Mouse (Mus musculus): ENCODE data around the gene Tspan17. TPM values are rescaled to one million over a fixed set of nuclear protein-coding genes. Genes with fewer than 3 reads are reported as not detected.

Tspan17 gene
- total RNA-seq, 1 experiment, result 10.4 TPM

DNA sequence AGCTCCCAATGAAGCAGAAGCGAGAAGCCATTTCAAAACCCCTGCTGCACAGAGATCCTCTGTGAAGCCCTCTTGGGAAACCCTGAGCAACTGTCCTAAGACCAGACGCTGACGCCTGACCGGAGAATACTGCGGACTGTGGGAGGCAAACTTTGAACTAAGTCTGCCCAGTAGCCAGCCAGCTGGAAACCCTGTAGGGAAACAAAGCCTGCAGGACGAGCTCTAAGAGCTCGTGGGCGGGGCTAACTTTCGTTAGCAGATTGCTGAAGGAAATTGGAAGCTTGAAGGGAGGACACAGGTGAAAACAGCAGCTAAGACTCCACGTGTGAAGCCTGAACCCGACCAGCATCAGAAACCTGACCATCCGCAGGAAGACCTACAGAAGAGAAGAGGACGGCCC is 40.3 kb downstream of the Tspan17 start:
- H3K36me3 ChIP-seq (ENCODE audit: control insufficient read depth, insufficient read depth, low read length, poor library complexity, severe bottlenecking), result no peaks in the 10 kb centered on the region
- TF ChIP-seq ZC3H11A (IDR thresholded peaks at IDR 0.05; ENCODE audit: borderline replicate concordance, low read depth, low read length) (no peak), ZNF384 (IDR thresholded peaks at IDR 0.05; ENCODE audit: low read depth, low read length) (no peak), MAFK (IDR thresholded peaks at IDR 0.05; ENCODE audit: insufficient read depth, low read depth, low read length) (no peak), CHD2 (IDR thresholded peaks at IDR 0.05; ENCODE audit: low read depth, low read length) (no peak), HCFC1 (IDR thresholded peaks at IDR 0.05; ENCODE audit: borderline replicate concordance, insufficient read depth, low read length) (no peak)
- in situ Hi-C loops (cut with MboI; ENCODE audit: low sequenced_read_pairs in 2 of 2, unreplicated experiment in 2 of 2), result no loop called here
- no peak overlapping the region for H3K4me3 ChIP-seq (ENCODE audit: insufficient read depth in 1 of 2, low read depth in 1 of 2, low read length in 2 of 2, poor library complexity in 1 of 2, severe bottlenecking in 1 of 2)
- H3K9me3 ChIP-seq (ENCODE audit: control insufficient read depth, insufficient read depth, low read depth, low read length), result no peaks in the 10 kb centered on the region
- no peak overlapping the region for H3K9ac ChIP-seq (ENCODE audit: insufficient read depth, low read depth, low read length, poor library complexity, severe bottlenecking)
- no peak for DNase-seq (ENCODE audit: low read depth, low spot score)
- no peak overlapping the region for H3K27ac ChIP-seq (ENCODE audit: insufficient read depth, low read depth, low read length, poor library complexity, severe bottlenecking)
- peaks cover 3 to 9% of the 10 kb centered on the region in 2 experiments; a peak in 3 of 4 replicates for H3K4me1 ChIP-seq (ENCODE audit: control insufficient read depth in 2 of 2, insufficient read depth in 2 of 2, low read length in 2 of 2, poor library complexity in 1 of 2)

DNA sequence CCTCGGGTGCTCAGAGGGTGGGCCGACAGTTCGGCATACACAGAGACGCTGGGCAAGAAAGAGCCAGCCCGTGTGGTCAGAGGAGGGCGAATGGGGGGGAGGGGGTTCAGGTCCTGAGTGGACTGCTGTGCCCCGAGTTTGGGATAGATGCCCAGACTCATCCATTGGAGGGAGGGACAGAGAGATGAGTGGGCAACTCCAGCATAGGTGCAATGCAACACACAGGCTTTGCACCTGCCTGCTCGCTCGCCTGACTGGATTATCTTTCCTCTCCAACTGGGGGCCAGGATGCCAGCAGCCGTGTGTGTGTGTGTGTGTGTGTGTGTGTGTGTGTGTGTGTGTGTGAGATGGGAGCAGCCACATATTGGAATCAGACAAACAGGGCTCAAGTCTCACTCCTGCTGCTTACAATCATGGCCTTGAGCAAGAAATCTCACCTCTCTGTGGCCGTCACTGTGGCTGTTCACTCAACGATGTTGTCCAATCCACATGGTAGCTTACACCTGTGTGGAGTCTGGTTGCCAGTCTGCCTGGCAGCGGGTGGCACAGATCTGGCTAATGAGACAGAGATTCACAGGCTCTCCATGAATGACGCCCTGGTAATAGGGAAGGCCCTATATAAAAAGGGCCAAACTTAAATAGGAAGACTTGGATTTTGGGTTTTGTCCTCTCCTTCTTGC is 47.3 kb downstream of the Tspan17 start:
- Histone ChIP-seq H3K9me3 (ENCODE audit: control insufficient read depth, insufficient read depth, low read depth, low read length) (no peaks in the 10 kb centered on the region), H3K4me3 (ENCODE audit: insufficient read depth in 1 of 2, low read depth in 1 of 2, low read length in 2 of 2, poor library complexity in 1 of 2, severe bottlenecking in 1 of 2) (no peak overlapping the region), H3K27ac (ENCODE audit: insufficient read depth, low read depth, low read length, poor library complexity, severe bottlenecking) (no peak overlapping the region), H3K36me3 (ENCODE audit: control insufficient read depth, insufficient read depth, low read length, poor library complexity, severe bottlenecking) (no peaks in the 10 kb centered on the region), H3K9ac (ENCODE audit: insufficient read depth, low read depth, low read length, poor library complexity, severe bottlenecking) (no peak overlapping the region), H3K4me1 (ENCODE audit: control insufficient read depth in 2 of 2, insufficient read depth in 2 of 2, low read length in 2 of 2, poor library complexity in 1 of 2) (peaks cover 0 to 8% of the 10 kb centered on the region in 2 experiments; a peak in 2 of 4 replicates)
- TF ChIP-seq CHD2 (IDR thresholded peaks at IDR 0.05; ENCODE audit: low read depth, low read length) (no peak), MAFK (IDR thresholded peaks at IDR 0.05; ENCODE audit: insufficient read depth, low read depth, low read length) (no peak), ZNF384 (IDR thresholded peaks at IDR 0.05; ENCODE audit: low read depth, low read length) (no peak), HCFC1 (IDR thresholded peaks at IDR 0.05; ENCODE audit: borderline replicate concordance, insufficient read depth, low read length) (no peak), ZC3H11A (IDR thresholded peaks at IDR 0.05; ENCODE audit: borderline replicate concordance, low read depth, low read length) (no peak)
- in situ Hi-C loops (cut with MboI; ENCODE audit: low sequenced_read_pairs in 2 of 2, unreplicated experiment in 2 of 2), result no loop called here
- DNase-seq (ENCODE audit: low read depth, low spot score), result no peak

DNA sequence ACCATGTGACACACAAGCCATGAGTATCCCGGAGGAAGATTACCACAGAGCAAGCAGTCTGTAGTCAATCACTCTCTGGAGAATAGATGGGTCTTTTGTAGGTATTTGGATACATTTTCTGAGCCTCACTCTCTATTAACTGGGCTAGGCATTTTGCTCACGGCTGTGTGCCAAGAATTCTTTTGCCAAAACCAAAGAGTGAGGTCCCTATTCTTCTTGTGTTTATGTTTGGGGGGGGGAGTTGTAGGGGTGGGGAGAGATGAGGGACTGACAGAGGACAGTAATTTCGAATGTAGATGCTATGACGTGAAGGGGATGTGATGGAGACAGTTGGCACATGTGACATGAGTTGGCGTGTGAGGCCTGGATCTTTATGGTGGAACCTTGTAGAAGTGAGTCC is 47.9 kb downstream of the Tspan17 start:
- DNase-seq (ENCODE audit: low read depth, low spot score), result no peak
- no peak overlapping the region for H3K27ac ChIP-seq (ENCODE audit: insufficient read depth, low read depth, low read length, poor library complexity, severe bottlenecking)
- in situ Hi-C loops (cut with MboI; ENCODE audit: low sequenced_read_pairs in 2 of 2, unreplicated experiment in 2 of 2), result no loop called here

DNA sequence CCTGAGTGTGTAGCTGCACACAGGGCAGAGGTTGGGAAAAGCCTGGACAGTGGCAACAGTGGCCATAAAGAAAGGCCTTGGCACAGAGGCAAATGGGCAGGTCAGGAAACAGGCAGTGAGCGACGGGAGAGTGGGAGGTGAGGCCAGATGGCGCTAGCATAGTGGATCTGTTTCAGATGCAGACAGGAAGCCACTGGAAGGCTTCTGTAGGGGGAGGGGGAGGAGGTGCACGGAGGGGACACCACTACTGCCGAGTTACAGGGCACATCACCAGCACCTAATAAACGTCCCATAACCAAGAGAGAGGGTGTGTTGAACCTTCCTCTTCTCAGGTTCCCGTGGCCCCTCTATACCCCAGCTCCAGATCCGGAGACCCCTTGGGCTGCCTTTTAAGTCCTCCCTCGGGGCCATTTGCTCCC is 48.3 kb downstream of the Tspan17 start:
- DNase-seq (ENCODE audit: low read depth, low spot score), result no peak
- no peak overlapping the region for H3K27ac ChIP-seq (ENCODE audit: insufficient read depth, low read depth, low read length, poor library complexity, severe bottlenecking)
- H3K4me1 ChIP-seq (ENCODE audit: control insufficient read depth in 2 of 2, insufficient read depth in 2 of 2, low read length in 2 of 2, poor library complexity in 1 of 2), result peaks cover 0 to 8% of the 10 kb centered on the region in 2 experiments; a peak in 2 of 4 replicates
- H3K36me3 ChIP-seq (ENCODE audit: control insufficient read depth, insufficient read depth, low read length, poor library complexity, severe bottlenecking), result no peaks in the 10 kb centered on the region
- H3K9ac ChIP-seq (ENCODE audit: insufficient read depth, low read depth, low read length, poor library complexity, severe bottlenecking), result no peak overlapping the region
- H3K4me3 ChIP-seq (ENCODE audit: insufficient read depth in 1 of 2, low read depth in 1 of 2, low read length in 2 of 2, poor library complexity in 1 of 2, severe bottlenecking in 1 of 2), result peak overlapping the region in 1 of 2 experiments; percentile 36; a peak in 1 of 4 replicates
- no peak for TF ChIP-seq HCFC1 (IDR thresholded peaks at IDR 0.05; ENCODE audit: borderline replicate concordance, insufficient read depth, low read length)
- no peaks in the 10 kb centered on the region for H3K9me3 ChIP-seq (ENCODE audit: control insufficient read depth, insufficient read depth, low read depth, low read length)
- in situ Hi-C loops (cut with MboI; ENCODE audit: low sequenced_read_pairs in 2 of 2, unreplicated experiment in 2 of 2), result no loop called here

More for the DNA sequence above, 47.9 kb downstream of the Tspan17 start:
- H3K9ac ChIP-seq (ENCODE audit: insufficient read depth, low read depth, low read length, poor library complexity, severe bottlenecking), result no peak overlapping the region
- no peak for TF ChIP-seq CHD2 (IDR thresholded peaks at IDR 0.05; ENCODE audit: low read depth, low read length)
- TF ChIP-seq HCFC1 (IDR thresholded peaks at IDR 0.05; ENCODE audit: borderline replicate concordance, insufficient read depth, low read length), result no peak
- no peak for TF ChIP-seq ZNF384 (IDR thresholded peaks at IDR 0.05; ENCODE audit: low read depth, low read length)
- no peak for TF ChIP-seq MAFK (IDR thresholded peaks at IDR 0.05; ENCODE audit: insufficient read depth, low read depth, low read length)
- TF ChIP-seq ZC3H11A (IDR thresholded peaks at IDR 0.05; ENCODE audit: borderline replicate concordance, low read depth, low read length), result no peak
- H3K9me3 ChIP-seq (ENCODE audit: control insufficient read depth, insufficient read depth, low read depth, low read length), result no peaks in the 10 kb centered on the region
- no peaks in the 10 kb centered on the region for H3K36me3 ChIP-seq (ENCODE audit: control insufficient read depth, insufficient read depth, low read length, poor library complexity, severe bottlenecking)
- no peak overlapping the region for H3K4me3 ChIP-seq (ENCODE audit: insufficient read depth in 1 of 2, low read depth in 1 of 2, low read length in 2 of 2, poor library complexity in 1 of 2, severe bottlenecking in 1 of 2)
- H3K4me1 ChIP-seq (ENCODE audit: control insufficient read depth in 2 of 2, insufficient read depth in 2 of 2, low read length in 2 of 2, poor library complexity in 1 of 2), result peaks cover 0 to 8% of the 10 kb centered on the region in 2 experiments; a peak in 2 of 4 replicates

All from ES-E14 (cell line).